Mouse (Mus musculus) kidney, postnatal 0 days (tissue): Measurements from ENCODE around the gene Ttc22. TPM values are rescaled to one million over a fixed set of nuclear protein-coding genes. Genes with fewer than 3 reads are reported as not detected.

ENCODE experiments used
- ATAC-seq: fragments of 200-750 bp; cut with Nextera tagmentation; replicated peaks from 2 replicates; pipeline ENCODE4 v1.8.0; 2017; ENCODE audit warnings: low read depth, moderate number of reproducible peaks, moderate TSS enrichment, moderate library complexity; ENCODE audit not compliant: low FRiP score
- DNase-seq: peaks from one replicate; pipeline ENCODE4 v3.0.0-alpha.2; 2016; ENCODE audit warnings: low spot score
- H3K27ac ChIP-seq: fragments of 300-500 bp; sonication (generic); 2 replicates; pipeline ENCODE4 v1.5.1; 2014; ENCODE audit warnings: mild to moderate bottlenecking
- H3K27me3 ChIP-seq: fragments of 300-500 bp; sonication (generic); 2 replicates; pipeline ENCODE4 v1.6.1; 2014; ENCODE audit warnings: low read length, mixed read lengths; ENCODE audit not compliant: insufficient read depth
- H3K36me3 ChIP-seq: fragments of 300-500 bp; sonication (generic); 2 replicates; pipeline ENCODE4 v1.6.1; 2014; ENCODE audit warnings: low read length, mixed read lengths; ENCODE audit not compliant: insufficient read depth
- H3K4me1 ChIP-seq: fragments of 300-500 bp; sonication (generic); replicated peaks from 2 replicates; pipeline ENCODE4 v1.6.1; 2014; ENCODE audit warnings: antibody characterized with exemption, low read length, mixed read lengths; ENCODE audit not compliant: insufficient read depth
- H3K4me2 ChIP-seq: fragments of 300-500 bp; sonication (generic); 2 replicates; pipeline ENCODE4 v1.6.1; 2014; ENCODE audit warnings: mild to moderate bottlenecking, low read length, moderate library complexity, mixed read lengths
- H3K4me3 ChIP-seq: fragments of 300-500 bp; sonication (generic); replicated peaks from 2 replicates; pipeline ENCODE4 v1.5.1; 2014; ENCODE audit warnings: low read depth, low read length
- H3K9ac ChIP-seq: fragments of 300-500 bp; sonication (generic); 2 replicates; pipeline ENCODE4 v1.6.1; 2014; ENCODE audit warnings: low read depth, low read length
- H3K9me3 ChIP-seq: fragments of 300-500 bp; sonication (generic); replicated peaks from 2 replicates; pipeline ENCODE4 v1.6.1; 2016; ENCODE audit warnings: low read length, inconsistent platforms, mixed read lengths
- CTCF ChIP-seq: IDR thresholded peaks from 2 replicates; pipeline ENCODE4 v1.5.1; 2016; ENCODE audit warnings: antibody characterized with exemption, low read depth, mild to moderate bottlenecking, moderate library complexity
- whole genome bisulfite sequencing: fragments of 180-500 bp; shearing (Covaris S2); extraction: QIAGEN DNeasy Blood & Tissue Kit; methylation state at CpG from one replicate; pipeline ENCODE4 v1.1.7; 2014; 5-methylcytosine and 5-hydroxymethylcytosine counted together
- polyA plus RNA-seq: library from polyadenylated mRNA; unstranded; fragments of >200 nt; fragmentation: Nextera tagmentation; extraction: Ambion mirVana; gene quantifications from 2 replicates; pipeline ENCODE4 v1.2.1, GENCODE M21; 2015

Gene Ttc22
- polyA plus RNA-seq, 1 experiment from 2014 or later = 5.9 TPM

DNA sequence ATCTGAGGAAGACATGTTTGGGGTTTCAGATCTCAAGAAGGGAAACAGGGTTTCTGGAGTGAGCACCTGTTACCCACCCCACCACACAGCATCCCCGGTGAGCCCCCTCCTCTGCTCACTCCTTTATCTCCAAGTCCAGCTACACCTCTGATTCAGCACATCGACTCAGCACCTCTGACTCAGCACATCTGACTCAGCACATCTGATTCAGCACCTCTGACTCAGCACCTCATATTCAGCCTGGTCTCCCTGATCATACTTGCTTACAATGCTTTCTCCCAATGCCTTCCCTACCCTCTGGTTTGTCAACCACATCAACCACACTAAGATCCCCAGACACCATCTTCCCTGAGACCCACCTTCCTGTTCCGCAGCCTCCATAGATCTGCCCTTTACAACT is 8.7 kb upstream of the Ttc22 start:
- ATAC-seq (no peak), DNase-seq (no peak)
- Histone ChIP-seq H3K4me2 (no peak overlapping the region), H3K4me1 (peaks cover 8% of the 10 kb centered on the region; the same call in 1 of the 2 replicates), H3K36me3 (no peaks in the 10 kb centered on the region), H3K4me3 (no peak overlapping the region), H3K9ac (no peak overlapping the region), H3K27me3 (no peaks in the 10 kb centered on the region), H3K9me3 (no peaks in the 10 kb centered on the region), H3K27ac (no peak overlapping the region)
- TF ChIP-seq CTCF = no peak
- WGBS = 72% methylated on average over 3 of the region's 3 CpGs

DNA sequence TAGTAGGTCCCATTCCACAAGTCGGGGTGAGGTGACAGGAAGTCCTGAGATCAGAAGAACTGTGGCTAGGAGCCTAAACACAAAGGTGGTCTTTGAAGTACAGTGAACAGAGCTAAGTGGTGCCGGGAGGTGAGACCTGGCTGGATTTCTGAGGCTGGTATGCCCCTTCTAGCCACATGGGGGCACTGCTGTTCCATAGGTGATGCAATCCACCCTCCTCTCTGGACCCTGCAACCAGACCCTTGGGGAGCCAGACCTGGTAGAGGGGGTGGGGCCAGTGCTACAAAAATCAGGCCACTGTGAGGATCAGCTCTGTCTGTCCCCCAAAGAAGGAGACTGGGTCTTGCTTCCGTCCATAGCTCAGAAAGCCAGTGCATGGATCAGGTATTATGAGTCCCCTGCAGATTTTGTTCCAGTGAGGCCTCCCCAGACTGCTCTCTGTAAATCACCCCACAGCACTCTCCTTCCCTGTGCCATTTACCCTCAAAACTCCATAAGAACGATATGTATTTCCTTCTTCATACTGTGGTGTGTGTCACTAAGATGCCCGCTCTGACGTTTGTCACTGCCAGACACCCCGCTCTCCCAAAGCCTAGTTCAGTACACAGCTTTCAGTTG is 7.9 kb upstream of the Ttc22 start:
- no peak overlapping the region for H3K9ac ChIP-seq
- no peak overlapping the region for H3K4me3 ChIP-seq
- H3K27me3 ChIP-seq = no peaks in the 10 kb centered on the region
- DNase-seq = peak; percentile 87
- no peak overlapping the region for H3K4me2 ChIP-seq
- no peaks in the 10 kb centered on the region for H3K36me3 ChIP-seq
- peaks cover 8% of the 10 kb centered on the region; the same call in 1 of the 2 replicates for H3K4me1 ChIP-seq
- ATAC-seq = peak; percentile 65
- H3K9me3 ChIP-seq = no peaks in the 10 kb centered on the region
- TF ChIP-seq CTCF = peak; percentile 99
- no peak overlapping the region for H3K27ac ChIP-seq
- WGBS = 45% methylated on average over 7 of the region's 7 CpGs

DNA sequence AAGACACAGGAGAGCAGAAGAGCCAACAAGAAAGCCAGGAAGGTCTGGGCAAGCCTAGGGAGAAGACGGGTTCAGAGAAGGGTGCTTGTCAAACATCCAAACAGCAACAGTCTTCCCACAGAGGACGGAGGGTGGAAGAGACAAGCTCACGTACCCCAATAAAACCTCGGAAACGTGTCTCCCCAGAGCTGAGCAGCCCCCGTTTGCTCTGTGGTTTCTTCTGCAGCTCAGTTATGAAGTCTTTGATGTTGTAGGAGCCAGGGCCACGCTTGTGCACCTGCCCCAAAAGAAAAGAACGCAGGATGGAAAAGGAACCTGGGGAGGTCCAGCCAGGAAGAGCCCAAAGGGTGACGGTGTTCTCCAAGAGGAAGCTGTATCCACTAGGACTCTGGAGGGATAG is 7.4 kb upstream of the Ttc22 start:
- no peaks in the 10 kb centered on the region for H3K36me3 ChIP-seq
- no peak for TF ChIP-seq CTCF
- WGBS = 85% methylated on average over 9 of the region's 9 CpGs
- no peak overlapping the region for H3K27ac ChIP-seq
- DNase-seq (no peak), ATAC-seq (no peak)
- no peaks in the 10 kb centered on the region for H3K27me3 ChIP-seq
- no peak overlapping the region for H3K4me2 ChIP-seq
- H3K9ac ChIP-seq = no peak overlapping the region
- H3K4me3 ChIP-seq = no peak overlapping the region
- no peaks in the 10 kb centered on the region for H3K9me3 ChIP-seq
- H3K4me1 ChIP-seq = peaks cover 8% of the 10 kb centered on the region; the same call in 1 of the 2 replicates

DNA sequence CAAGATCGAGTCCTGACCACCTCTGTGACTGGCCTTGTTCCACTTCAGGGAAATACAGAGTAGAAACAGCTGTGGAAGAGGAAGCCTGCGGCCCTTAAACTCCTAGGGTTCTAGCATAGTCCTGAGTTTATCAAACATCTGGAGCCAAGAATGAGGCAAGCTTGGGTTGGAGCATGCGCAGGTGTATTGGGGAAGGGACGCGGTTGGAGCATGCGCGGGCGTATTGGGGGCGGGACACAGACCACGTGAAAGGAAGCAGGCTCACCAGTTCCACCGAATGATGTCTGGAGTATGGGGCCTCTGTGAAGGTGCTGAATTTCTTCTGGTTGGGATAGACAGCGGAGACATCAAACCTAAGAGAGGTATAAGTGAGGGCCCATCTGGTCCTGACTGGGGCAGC is 6.6 kb upstream of the Ttc22 start:
- DNase-seq (no peak), ATAC-seq (no peak)
- TF ChIP-seq CTCF = no peak
- H3K4me2 ChIP-seq = no peak overlapping the region
- no peak overlapping the region for H3K9ac ChIP-seq
- H3K4me3 ChIP-seq = no peak overlapping the region
- H3K4me1 ChIP-seq = peaks cover 8% of the 10 kb centered on the region; the same call in 1 of the 2 replicates
- H3K36me3 ChIP-seq = no peaks in the 10 kb centered on the region
- no peak overlapping the region for H3K27ac ChIP-seq
- WGBS = 71% methylated on average over 12 of the region's 12 CpGs
- no peaks in the 10 kb centered on the region for H3K27me3 ChIP-seq
- no peaks in the 10 kb centered on the region for H3K9me3 ChIP-seq

- Histone ChIP-seq H3K36me3 (no peaks in the 10 kb centered on the region), H3K4me1 (peaks cover 8% of the 10 kb centered on the region; the same call in 1 of the 2 replicates), H3K27ac (no peak within 1 kb of the TSS), H3K27me3 (0 out of 2 replicates have a peak, but pooled peaks cover 4% of the 10 kb centered on the region), H3K9ac (no peak within 1 kb of the TSS), H3K4me3 (no peak within 1 kb of the TSS), H3K9me3 (no peaks in the 10 kb centered on the region), H3K4me2 (peak within 1 kb of the TSS; percentile 38)
- TF ChIP-seq CTCF = no peak
- no peak for ATAC-seq
- under 1% methylated on average over 18 of the region's 19 CpGs for WGBS
- DNase-seq = peak; percentile 37
Measured at GRCm38 (mm10) chr4:106617056-106617455, 5.2 kb upstream of the Ttc22 start, which contains the start of gene Lexm. Gene Lexm, minus strand, starts transcription at chr4:106617241.

DNA sequence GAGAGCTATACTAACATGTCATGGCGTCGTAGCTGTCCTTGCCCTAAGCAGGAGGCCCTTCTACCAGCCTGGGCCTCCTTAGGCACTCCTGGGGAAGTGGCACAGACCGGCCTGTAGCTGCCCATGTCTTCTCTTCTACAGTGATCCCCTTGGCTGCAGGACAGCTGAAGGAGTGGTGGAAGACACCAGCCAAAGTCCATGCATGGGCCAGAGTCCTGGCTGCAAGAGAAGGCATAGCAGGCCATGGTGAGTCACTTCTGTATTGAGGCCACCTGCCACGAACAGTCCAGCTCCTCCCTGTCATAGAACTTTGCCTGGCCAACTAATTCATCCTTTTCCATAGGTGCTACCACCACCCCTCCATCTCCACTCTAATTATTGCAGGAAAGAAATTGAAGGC is 3.3 kb upstream of the Ttc22 start:
- peaks cover 16% of the 10 kb centered on the region for H3K27me3 ChIP-seq
- no peaks in the 10 kb centered on the region for H3K9me3 ChIP-seq
- H3K4me2 ChIP-seq = no peak overlapping the region
- no peak overlapping the region for H3K27ac ChIP-seq
- no peak overlapping the region for H3K9ac ChIP-seq
- H3K36me3 ChIP-seq = no peaks in the 10 kb centered on the region
- H3K4me1 ChIP-seq = peaks cover 13% of the 10 kb centered on the region; the same call in 1 of the 2 replicates
- 87% methylated on average over 4 of the region's 4 CpGs for WGBS
- DNase-seq (no peak), ATAC-seq (no peak)
- H3K4me3 ChIP-seq = no peak overlapping the region
- TF ChIP-seq CTCF = 0 out of 2 replicates have a peak, but pooled peaks have one; percentile 3
